Mouse (Mus musculus): Measurements from ENCODE around the gene Eef1akmt3. TPM values are rescaled to one million over a fixed set of nuclear protein-coding genes. Genes with fewer than 3 reads are reported as not detected.

The Eef1akmt3 gene
- total RNA-seq, 2 experiments from 2014 or later, result 0.27 to 0.43 TPM

GRCm38 (mm10) chr10:127003806-127004205 is 37.5 kb downstream of the Eef1akmt3 start:
- intact Hi-C loops (cut with DNase I; ENCODE audit: low total_unique reads), result no loop called here
- no peak for DNase-seq

- DNase-seq, result no peak
- intact Hi-C loops (cut with DNase I; ENCODE audit: low total_unique reads), result no loop called here
These were observed 38.0 kb downstream of the Eef1akmt3 start for GRCm38 (mm10) chr10:127003334-127003733.

- intact Hi-C loops (cut with DNase I; ENCODE audit: low total_unique reads), result no loop called here
- no peak for DNase-seq
These were observed 38.5 kb downstream of the Eef1akmt3 start for GRCm38 (mm10) chr10:127002765-127003164.

GRCm38 (mm10) chr10:127002056-127002455 is 39.3 kb downstream of the Eef1akmt3 start:
- intact Hi-C loops (cut with DNase I; ENCODE audit: low total_unique reads), result no loop called here

DNA sequence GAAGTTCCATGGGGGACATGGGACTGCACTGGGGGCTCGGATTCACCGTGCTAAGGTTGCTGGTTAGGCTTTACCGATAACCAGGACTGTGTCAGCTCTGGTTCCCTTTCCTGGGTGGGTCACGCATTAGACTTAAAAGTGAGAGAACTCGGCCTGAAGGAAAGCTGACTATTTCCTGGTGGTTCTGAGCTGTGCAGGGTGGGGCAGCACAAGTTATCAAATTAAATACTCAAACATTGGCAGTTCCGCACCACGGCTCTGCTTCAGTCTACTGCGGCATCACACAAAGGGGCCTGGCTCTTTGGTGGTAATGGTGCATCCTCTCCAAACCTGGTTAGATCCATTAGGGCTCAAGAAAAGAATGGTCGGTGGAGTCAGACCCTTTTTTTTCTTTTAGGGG is 40.0 kb downstream of the Eef1akmt3 start:
- intact Hi-C loops (cut with DNase I; ENCODE audit: low total_unique reads), result no loop called here

More at GRCm38 (mm10) chr10:127002056-127002455, 39.3 kb downstream of the Eef1akmt3 start:
- DNase-seq, result no peak

DNA sequence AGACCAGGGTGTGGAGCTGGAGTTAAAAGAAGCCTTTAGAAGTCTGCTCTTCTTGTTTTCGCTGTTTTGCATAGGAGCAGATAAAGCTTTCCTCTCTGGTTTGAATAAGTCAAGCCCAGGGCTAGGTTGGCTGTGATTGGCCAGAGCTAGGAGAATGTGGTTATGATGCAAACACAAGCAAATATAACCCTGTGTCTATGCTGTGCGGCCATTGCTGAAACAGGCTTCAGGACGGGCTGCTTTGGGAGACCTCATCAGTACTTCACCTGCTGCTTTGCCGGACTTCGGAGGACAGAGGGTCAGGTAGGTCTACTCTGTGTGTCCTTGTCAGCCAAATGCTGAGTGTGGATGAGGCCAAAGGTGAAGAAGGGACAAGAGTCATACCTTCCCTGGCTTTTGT is 40.8 kb downstream of the Eef1akmt3 start, which contains the start of gene Avil:
Gene Avil (plus strand): TSS at position 181 of the 400 bp plus-strand sequence.
- no peak for DNase-seq
- intact Hi-C loops (cut with DNase I; ENCODE audit: low total_unique reads), result no loop called here

More for the DNA sequence above, 40.0 kb downstream of the Eef1akmt3 start:
- DNase-seq, result no peak

- DNase-seq, result no peak
- intact Hi-C loops (cut with DNase I; ENCODE audit: low total_unique reads), result no loop called here
These were observed 43.8 kb downstream of the Eef1akmt3 start for GRCm38 (mm10) chr10:126997340-126998113.

DNA sequence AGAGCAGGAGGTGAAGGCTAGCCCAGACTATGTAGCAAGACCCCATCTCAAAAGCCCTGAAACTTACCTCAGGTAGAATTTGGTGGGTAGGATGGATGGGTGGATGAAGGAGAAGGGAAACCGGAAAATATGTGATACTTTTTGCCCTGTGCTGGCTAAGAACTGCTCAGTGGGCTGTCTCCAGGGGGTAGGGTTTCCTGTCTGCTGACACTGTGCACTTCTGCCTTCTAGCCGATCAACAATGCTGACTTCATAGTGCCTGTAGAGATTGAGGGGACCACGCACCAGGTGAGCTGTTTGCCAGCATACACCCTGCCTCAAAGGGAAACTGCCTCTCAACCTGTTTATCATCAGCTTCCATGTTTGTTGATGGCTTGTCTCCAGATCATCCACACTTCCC is 47.7 kb downstream of the Eef1akmt3 start:
- intact Hi-C loops (cut with DNase I; ENCODE audit: low total_unique reads), result loop anchor here (5.0 kb wide), 1 partner anchor 34 kb away; no protein-coding TSS in a partner anchor
- DNase-seq, result no peak

- intact Hi-C loops (cut with DNase I; ENCODE audit: low total_unique reads), result loop anchor here (5.0 kb wide), 1 partner anchor 36 kb away; no protein-coding TSS in a partner anchor
- no peak for DNase-seq
These were observed 49.6 kb downstream of the Eef1akmt3 start for GRCm38 (mm10) chr10:126991676-126992075.

- peak; percentile 88 for DNase-seq
- intact Hi-C loops (cut with DNase I; ENCODE audit: low total_unique reads), result loop anchor here (5.0 kb wide), 1 partner anchor 37 kb away; no protein-coding TSS in a partner anchor
These were observed 50.8 kb downstream of the Eef1akmt3 start for GRCm38 (mm10) chr10:126990313-126991056.

- intact Hi-C loops (cut with DNase I; ENCODE audit: low total_unique reads), result loop anchor here (5.0 kb wide), 1 partner anchor 61 kb away; no protein-coding TSS in a partner anchor
- DNase-seq, result no peak
These were observed 52.7 kb downstream of the Eef1akmt3 start for GRCm38 (mm10) chr10:126988513-126989165.

DNA sequence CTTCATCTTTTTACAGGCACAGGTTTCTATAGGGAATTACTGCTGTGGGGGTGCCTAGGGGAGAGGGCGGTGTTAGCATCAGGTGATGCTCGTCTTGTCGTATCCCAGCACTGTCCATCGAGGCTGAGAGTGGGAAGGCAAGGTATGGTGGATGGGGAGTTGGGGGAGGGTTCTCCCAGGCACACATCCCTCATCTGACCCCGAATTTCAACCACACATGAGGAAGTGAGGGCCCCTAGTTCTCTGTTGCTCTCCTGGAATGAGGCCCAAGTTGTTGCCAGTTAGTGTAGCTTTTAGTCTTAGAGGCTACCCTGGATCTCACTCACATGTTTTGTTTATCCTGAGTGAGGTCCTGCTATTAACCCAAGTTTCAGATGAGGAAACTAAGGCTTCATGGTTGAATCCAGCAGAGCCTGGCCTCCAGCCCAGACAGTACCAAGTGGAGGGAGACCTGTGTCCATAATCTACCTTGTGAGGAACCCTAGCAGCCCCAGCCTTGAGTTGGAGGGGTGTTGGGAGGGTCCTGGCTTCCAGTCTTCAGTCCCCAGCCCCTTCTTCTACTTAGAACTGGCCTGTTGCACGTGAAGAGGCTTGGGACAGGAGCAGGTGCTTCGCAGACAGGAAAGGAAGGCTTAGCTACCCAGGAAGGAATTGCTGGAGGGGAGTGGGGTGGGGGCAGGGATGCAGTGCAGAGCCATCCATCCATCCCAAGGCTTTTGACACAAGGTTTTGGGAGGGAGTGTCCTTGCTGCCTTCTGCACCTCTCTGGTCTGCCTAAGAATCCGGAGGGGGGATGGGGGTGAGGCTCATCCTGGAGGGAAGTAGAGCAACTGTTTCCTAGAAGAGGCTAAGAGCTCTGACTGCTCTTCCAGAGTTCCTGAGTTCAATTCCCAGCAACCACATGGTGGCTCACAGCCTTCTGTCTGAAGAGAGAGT is 53.9 kb downstream of the Eef1akmt3 start:
- intact Hi-C loops (cut with DNase I; ENCODE audit: low total_unique reads), result loop anchor here (5.0 kb wide), 1 partner anchor 60 kb away; no protein-coding TSS in a partner anchor
- no peak for DNase-seq

- peak; percentile 91 for DNase-seq
- intact Hi-C loops (cut with DNase I; ENCODE audit: low total_unique reads), result loop anchor here (5.0 kb wide), 1 partner anchor 59 kb away; no protein-coding TSS in a partner anchor
These were observed 54.8 kb downstream of the Eef1akmt3 start for GRCm38 (mm10) chr10:126986541-126986961.

DNA sequence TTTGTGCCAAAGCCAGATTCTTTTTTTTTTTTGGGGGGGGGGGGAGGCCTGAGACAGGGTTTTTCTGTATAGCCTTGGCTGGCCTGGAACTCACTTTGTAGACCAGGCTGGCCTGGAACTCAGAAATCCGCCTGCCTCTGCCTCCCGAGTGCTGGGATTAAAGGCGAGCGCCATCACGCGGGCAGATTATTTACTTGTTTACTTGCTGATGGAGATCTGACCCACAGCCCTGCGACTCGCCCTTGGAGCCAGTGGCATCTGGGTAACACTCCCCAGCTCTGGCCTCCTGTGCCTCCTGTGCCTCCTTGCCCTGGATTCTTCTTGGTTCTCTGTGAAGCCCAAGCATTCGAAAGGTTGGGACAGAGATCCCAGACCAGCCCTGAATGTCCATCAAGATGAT is 55.7 kb downstream of the Eef1akmt3 start:
- intact Hi-C loops (cut with DNase I; ENCODE audit: low total_unique reads), result loop anchor here (5.0 kb wide), 1 partner anchor 58 kb away; no protein-coding TSS in a partner anchor
- no peak for DNase-seq

DNA sequence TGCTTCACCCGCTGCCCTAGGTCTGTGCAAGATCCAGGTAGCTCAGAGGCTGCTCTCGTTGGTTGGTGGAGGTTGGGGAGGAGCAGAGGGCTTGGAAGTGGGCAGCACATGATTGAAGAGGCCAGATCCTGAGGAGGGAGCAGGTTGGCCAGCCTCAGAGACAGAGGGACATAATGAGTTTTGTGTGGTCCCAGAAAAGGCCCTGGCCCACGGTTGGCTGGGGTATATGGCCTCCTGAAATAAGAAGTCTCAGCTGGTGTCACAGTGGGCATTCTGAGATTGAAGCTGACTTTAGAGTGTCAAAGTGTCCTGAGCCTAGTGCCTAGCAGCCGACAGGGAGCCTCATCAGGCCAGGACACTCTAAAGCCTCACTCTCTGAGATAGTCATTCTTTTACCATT is 56.2 kb downstream of the Eef1akmt3 start:
- intact Hi-C loops (cut with DNase I; ENCODE audit: low total_unique reads), result loop anchor here (5.0 kb wide), 1 partner anchor 58 kb away; no protein-coding TSS in a partner anchor
- no peak for DNase-seq

DNA sequence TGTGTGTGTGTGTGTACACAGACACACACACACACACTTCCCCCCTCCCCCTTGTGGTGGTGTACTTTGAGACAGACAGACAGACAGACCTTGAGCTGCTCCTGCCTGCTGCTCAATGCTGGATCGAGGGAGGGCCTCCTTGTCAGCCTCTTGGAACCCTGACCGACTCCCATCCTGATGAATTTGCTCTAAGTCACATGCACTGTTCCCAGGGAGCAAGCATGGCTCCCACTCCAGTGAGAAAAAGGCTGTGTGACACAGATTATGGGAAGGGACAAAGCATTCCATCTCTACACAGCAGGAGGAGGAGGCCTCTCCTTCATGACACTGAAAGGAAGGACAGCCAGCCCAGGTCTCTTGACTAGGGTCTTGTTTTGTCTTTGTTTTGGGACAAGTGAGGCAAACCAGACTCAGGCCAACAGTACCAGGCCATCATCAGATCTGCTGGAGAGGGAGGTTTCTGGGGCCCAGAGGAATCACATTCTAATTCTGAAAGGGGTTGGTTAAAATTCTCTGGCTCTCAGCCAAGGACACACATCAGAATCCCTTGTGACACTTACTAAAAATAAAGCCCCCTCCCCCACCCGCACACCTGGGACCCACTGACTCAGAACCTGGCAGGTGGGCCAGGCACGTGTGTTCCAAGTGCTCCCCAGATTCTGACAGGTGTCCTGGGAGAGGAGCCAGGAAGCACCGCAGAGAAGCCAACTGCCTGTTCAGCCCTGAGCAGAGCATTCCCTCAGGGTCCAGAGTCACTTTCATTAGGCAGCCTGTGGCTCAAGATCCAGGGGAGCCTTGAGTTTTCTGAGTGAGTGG is 56.9 kb downstream of the Eef1akmt3 start:
- DNase-seq, result peak; percentile 48
- intact Hi-C loops (cut with DNase I; ENCODE audit: low total_unique reads), result loop anchor here (5.0 kb wide), 1 partner anchor 57 kb away; no protein-coding TSS in a partner anchor

- intact Hi-C loops (cut with DNase I; ENCODE audit: low total_unique reads), result no loop called here
- DNase-seq, result no peak
These were observed 58.1 kb downstream of the Eef1akmt3 start for GRCm38 (mm10) chr10:126983193-126983725.

Data from gastrocnemius, postnatal 14 days (tissue).